Mouse (Mus musculus) liver, embryonic 12.5 days (tissue): ENCODE results near the gene Gm10300. TPM values are rescaled to one million over a fixed set of nuclear protein-coding genes. Genes with fewer than 3 reads are reported as not detected.

Experiments used
- ATAC-seq: fragments of 200-750 bp; cut with Nextera tagmentation; 2 replicates; pipeline ENCODE4 v1.8.0; 2017; ENCODE audit warnings: moderate number of reproducible peaks, mild to moderate bottlenecking, moderate library complexity
- H3K27ac ChIP-seq: fragments of 300-500 bp; sonication (generic); 2 replicates; pipeline ENCODE4 v1.5.1; 2016; ENCODE audit warnings: mild to moderate bottlenecking
- H3K27me3 ChIP-seq: fragments of 300-500 bp; sonication (generic); replicated peaks from 2 replicates; pipeline ENCODE4 v1.6.1; 2016; ENCODE audit warnings: mild to moderate bottlenecking, moderate library complexity
- H3K36me3 ChIP-seq: fragments of 300-500 bp; sonication (generic); 2 replicates; pipeline ENCODE4 v1.6.1; 2016; ENCODE audit warnings: mild to moderate bottlenecking, moderate library complexity
- H3K4me1 ChIP-seq: fragments of 300-500 bp; sonication (generic); 2 replicates; pipeline ENCODE4 v1.6.1; 2016
- H3K4me2 ChIP-seq: fragments of 300-500 bp; sonication (generic); 2 replicates; pipeline ENCODE4 v1.6.1; 2016; ENCODE audit warnings: mild to moderate bottlenecking, moderate library complexity
- H3K4me3 ChIP-seq: fragments of 300-500 bp; sonication (generic); 2 replicates; pipeline ENCODE4 v1.5.1; 2016; ENCODE audit warnings: mild to moderate bottlenecking, moderate library complexity
- H3K9ac ChIP-seq: fragments of 300-500 bp; sonication (generic); 2 replicates; pipeline ENCODE4 v1.6.1; 2016; ENCODE audit warnings: mild to moderate bottlenecking, moderate library complexity
- H3K9me3 ChIP-seq: fragments of 300-500 bp; sonication (generic); replicated peaks from 2 replicates; pipeline ENCODE4 v1.6.1; 2016; ENCODE audit warnings: mild to moderate bottlenecking, moderate library complexity
- WGBS: fragments of 180-500 bp; shearing (Covaris S2); methylation state at CpG from one replicate; pipeline ENCODE4 v1.1.7; 2016; ENCODE audit not compliant: insufficient replicate concordance; 5-methylcytosine and 5-hydroxymethylcytosine counted together
- polyA plus RNA-seq: library from polyadenylated mRNA; unstranded; fragments of >200 nt; fragmentation: Nextera tagmentation; extraction: Ambion mirVana; gene quantifications from 2 replicates; pipeline ENCODE4 v1.2.1, GENCODE M21; 2016

Gene Gm10300
- polyA plus RNA-seq, 1 experiment from 2014 or later = 0.42 TPM

GRCm38 (mm10) chr4:132095043-132095442, 20.5 kb downstream of the Gm10300 start:
- H3K9ac ChIP-seq = no peak overlapping the region
- H3K4me2 ChIP-seq = no peak overlapping the region
- no peak for ATAC-seq
- no peaks in the 10 kb centered on the region for H3K36me3 ChIP-seq
- 58% methylated on average over 7 of the region's 7 CpGs for WGBS
- H3K27ac ChIP-seq = no peak overlapping the region
- H3K4me3 ChIP-seq = no peak overlapping the region
- peaks cover 4% of the 10 kb centered on the region for H3K4me1 ChIP-seq
- H3K27me3 ChIP-seq = peaks cover 25% of the 10 kb centered on the region; the same call in 1 of the 2 replicates
- no peaks in the 10 kb centered on the region for H3K9me3 ChIP-seq

GRCm38 (mm10) chr4:132099548-132099947, 25.1 kb downstream of the Gm10300 start:
- H3K27me3 ChIP-seq = peaks cover 22% of the 10 kb centered on the region
- no peak overlapping the region for H3K27ac ChIP-seq
- no peak for ATAC-seq
- no peak overlapping the region for H3K4me3 ChIP-seq
- no peaks in the 10 kb centered on the region for H3K36me3 ChIP-seq
- 72% methylated on average over 5 of the region's 5 CpGs for WGBS
- no peak overlapping the region for H3K4me2 ChIP-seq
- no peaks in the 10 kb centered on the region for H3K9me3 ChIP-seq
- H3K4me1 ChIP-seq = no peaks in the 10 kb centered on the region; the same call in 1 of the 2 replicates
- no peak overlapping the region for H3K9ac ChIP-seq

GRCm38 (mm10) chr4:132101152-132101551, 26.7 kb downstream of the Gm10300 start:
- H3K9me3 ChIP-seq = no peaks in the 10 kb centered on the region
- peaks cover 22% of the 10 kb centered on the region for H3K27me3 ChIP-seq
- H3K4me2 ChIP-seq = no peak overlapping the region
- no peak overlapping the region for H3K27ac ChIP-seq
- H3K9ac ChIP-seq = no peak overlapping the region
- no peak overlapping the region for H3K4me3 ChIP-seq
- H3K36me3 ChIP-seq = no peaks in the 10 kb centered on the region
- no peak for ATAC-seq
- WGBS = 45% methylated on average over 3 of the region's 3 CpGs
- H3K4me1 ChIP-seq = no peaks in the 10 kb centered on the region; the same call in 1 of the 2 replicates

GRCm38 (mm10) chr4:132108221-132108620, 33.7 kb downstream of the Gm10300 start:
- H3K27me3 ChIP-seq = peaks cover 49% of the 10 kb centered on the region
- H3K27ac ChIP-seq = no peak overlapping the region
- no peaks in the 10 kb centered on the region for H3K36me3 ChIP-seq
- no peak overlapping the region for H3K4me2 ChIP-seq
- H3K4me1 ChIP-seq = peaks cover 5% of the 10 kb centered on the region; the same call in 1 of the 2 replicates
- no peaks in the 10 kb centered on the region for H3K9me3 ChIP-seq
- H3K4me3 ChIP-seq = no peak overlapping the region
- ATAC-seq = no peak
- no peak overlapping the region for H3K9ac ChIP-seq
- WGBS = 78% methylated on average over 7 of the region's 7 CpGs

- 73% methylated on average over 4 of the region's 4 CpGs for WGBS
- no peak overlapping the region for H3K9ac ChIP-seq
Observed at GRCm38 (mm10) chr4:132111227-132111626, 36.7 kb downstream of the Gm10300 start.

GRCm38 (mm10) chr4:132113411-132114095, 39.1 kb downstream of the Gm10300 start:
- no peak overlapping the region for H3K9ac ChIP-seq
- no peak for ATAC-seq
- WGBS = 32% methylated on average over 53 of the region's 53 CpGs
- H3K9me3 ChIP-seq = no peaks in the 10 kb centered on the region
- no peaks in the 10 kb centered on the region for H3K36me3 ChIP-seq
- H3K4me2 ChIP-seq = peak overlapping the region; percentile 58
- peak overlapping the region; percentile 30 for H3K4me3 ChIP-seq
- H3K27me3 ChIP-seq = peaks cover 83% of the 10 kb centered on the region
- H3K4me1 ChIP-seq = peaks cover 11% of the 10 kb centered on the region; the same call in 1 of the 2 replicates
- no peak overlapping the region for H3K27ac ChIP-seq

More at GRCm38 (mm10) chr4:132111227-132111626, 36.7 kb downstream of the Gm10300 start:
- Histone ChIP-seq H3K9me3 (no peaks in the 10 kb centered on the region), H3K27ac (no peak overlapping the region), H3K36me3 (no peaks in the 10 kb centered on the region), H3K4me2 (no peak overlapping the region), H3K4me3 (no peak overlapping the region), H3K27me3 (peaks cover 74% of the 10 kb centered on the region), H3K4me1 (peaks cover 11% of the 10 kb centered on the region; the same call in 1 of the 2 replicates)
- ATAC-seq = no peak

- no peak overlapping the region for H3K4me3 ChIP-seq
- no peak overlapping the region for H3K27ac ChIP-seq
- WGBS = 61% methylated on average over 4 of the region's 4 CpGs
- no peak for ATAC-seq
- H3K9ac ChIP-seq = no peak overlapping the region
- no peaks in the 10 kb centered on the region for H3K9me3 ChIP-seq
- peaks cover 79% of the 10 kb centered on the region for H3K27me3 ChIP-seq
- H3K4me2 ChIP-seq = no peak overlapping the region
- H3K36me3 ChIP-seq = no peaks in the 10 kb centered on the region
- peaks cover 11% of the 10 kb centered on the region; the same call in 1 of the 2 replicates for H3K4me1 ChIP-seq
Observed at GRCm38 (mm10) chr4:132116315-132116714, 41.8 kb downstream of the Gm10300 start.

GRCm38 (mm10) chr4:132119566-132119965, 45.1 kb downstream of the Gm10300 start:
- H3K9me3 ChIP-seq = no peaks in the 10 kb centered on the region
- no peak overlapping the region for H3K27ac ChIP-seq
- peaks cover 46% of the 10 kb centered on the region for H3K27me3 ChIP-seq
- no peaks in the 10 kb centered on the region for H3K4me1 ChIP-seq
- H3K36me3 ChIP-seq = no peaks in the 10 kb centered on the region
- 43% methylated on average over 9 of the region's 9 CpGs for WGBS
- no peak for ATAC-seq
- H3K4me2 ChIP-seq = no peak overlapping the region
- H3K4me3 ChIP-seq = no peak overlapping the region
- H3K9ac ChIP-seq = no peak overlapping the region

GRCm38 (mm10) chr4:132121674-132122073, 47.2 kb downstream of the Gm10300 start:
- Histone ChIP-seq H3K4me3 (no peak overlapping the region), H3K27me3 (peaks cover 31% of the 10 kb centered on the region), H3K9ac (no peak overlapping the region), H3K36me3 (no peaks in the 10 kb centered on the region), H3K9me3 (no peaks in the 10 kb centered on the region), H3K4me1 (no peaks in the 10 kb centered on the region), H3K27ac (no peak overlapping the region), H3K4me2 (no peak overlapping the region)
- WGBS = 56% methylated on average over 5 of the region's 5 CpGs
- no peak for ATAC-seq

GRCm38 (mm10) chr4:132123166-132123565, 48.7 kb downstream of the Gm10300 start:
- no peaks in the 10 kb centered on the region for H3K4me1 ChIP-seq
- ATAC-seq = no peak
- no peak overlapping the region for H3K27ac ChIP-seq

More at GRCm38 (mm10) chr4:132123166-132123565, 48.7 kb downstream of the Gm10300 start:
- Histone ChIP-seq H3K27me3 (peaks cover 18% of the 10 kb centered on the region), H3K9me3 (no peaks in the 10 kb centered on the region), H3K4me3 (no peak overlapping the region), H3K9ac (no peak overlapping the region), H3K36me3 (no peaks in the 10 kb centered on the region), H3K4me2 (no peak overlapping the region)
- 79% methylated on average over 1 of the region's 1 CpGs for WGBS
